Mouse (Mus musculus): ENCODE data around the gene Gtf2h3. TPM values are rescaled to one million over a fixed set of nuclear protein-coding genes. Genes with fewer than 3 reads are reported as not detected.
A peak's percentile ranks its signal among the peaks of the same experiment; 100 is the strongest.
"Not testable (repeated sequence)": the region's sequence is repeated elsewhere in the genome, so short reads cannot be mapped to it uniquely, and the experiment has no call there.

The Gtf2h3 gene
- polyA plus RNA-seq, 1 experiment from 2014 or later = 36.3 TPM

DNA sequence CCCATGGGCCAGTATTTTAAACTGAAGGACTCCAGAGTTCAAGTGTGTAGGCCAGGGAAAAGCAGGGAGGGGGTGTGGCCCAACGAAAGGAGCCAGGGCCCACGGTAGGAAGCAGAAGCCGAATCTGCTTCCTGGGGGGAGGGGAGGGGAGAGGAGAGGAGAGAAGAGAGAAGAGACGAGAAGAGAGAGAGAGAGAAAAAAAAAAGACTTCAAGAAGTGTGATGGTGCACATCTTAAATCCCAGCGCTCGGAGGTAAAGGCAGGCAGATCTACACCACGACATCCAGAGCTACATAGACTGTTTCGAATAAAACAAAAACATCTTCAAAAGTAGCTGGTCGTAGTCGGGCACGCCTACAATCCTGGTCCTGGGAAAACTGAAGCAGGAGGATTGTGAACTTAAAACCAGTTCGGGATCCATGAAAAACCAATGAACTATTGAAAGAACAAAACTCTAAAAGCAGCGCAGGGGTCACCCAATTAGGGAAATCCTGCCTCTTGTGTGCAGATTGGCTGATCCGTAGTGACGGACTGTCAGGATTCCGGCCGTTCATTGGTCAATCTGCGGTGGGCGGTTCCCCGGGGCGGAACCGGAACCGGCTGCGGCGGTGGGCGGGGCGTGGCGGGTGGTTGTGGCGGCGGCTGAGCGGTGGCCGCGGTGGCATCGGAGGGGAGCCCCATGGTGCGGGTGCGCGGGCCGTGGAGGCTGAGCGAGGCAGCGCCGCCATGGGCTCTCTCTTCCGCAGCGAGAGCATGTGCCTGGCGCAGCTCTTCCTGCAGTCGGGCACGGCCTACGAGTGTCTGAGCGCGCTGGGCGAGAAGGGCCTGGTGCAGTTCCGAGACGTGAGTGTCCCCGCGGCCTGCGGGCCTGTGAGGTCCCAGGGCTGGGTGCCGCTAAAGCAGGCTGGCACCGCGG, 49.8 kb downstream of the Gtf2h3 start, which contains the start of gene Atp6v0a2:
Gene Atp6v0a2 (plus strand): TSS at position 129 of the 916 bp plus-strand sequence.
- H3K4me2 ChIP-seq (ENCODE audit: low read length) = peak within 1 kb of the TSS; percentile 82
- WGBS = under 1% methylated on average over 45 of the region's 58 CpGs
- peak within 1 kb of the TSS; percentile 73 for H3K4me3 ChIP-seq (ENCODE audit: low read length)
- peaks cover 16% of the 10 kb centered on the region for H3K4me1 ChIP-seq (ENCODE audit: control insufficient read depth, insufficient read depth, low read depth, low read length)
- H3K9ac ChIP-seq (ENCODE audit: low read depth, low read length) = peak within 1 kb of the TSS; percentile 82
- peak; percentile 98 for ATAC-seq
- peak within 1 kb of the TSS; percentile 64 for H3K27ac ChIP-seq (ENCODE audit: low read depth, low read length)
- H3K36me3 ChIP-seq (ENCODE audit: control insufficient read depth, insufficient read depth, low read length) = peaks cover 3% of the 10 kb centered on the region; the same call in 1 of the 2 replicates
- no peaks in the 10 kb centered on the region for H3K27me3 ChIP-seq (replicated peaks; ENCODE audit: control insufficient read depth, insufficient read depth, low read length)
- H3K9me3 ChIP-seq (ENCODE audit: control insufficient read depth, low read length) = no peaks in the 10 kb centered on the region

DNA sequence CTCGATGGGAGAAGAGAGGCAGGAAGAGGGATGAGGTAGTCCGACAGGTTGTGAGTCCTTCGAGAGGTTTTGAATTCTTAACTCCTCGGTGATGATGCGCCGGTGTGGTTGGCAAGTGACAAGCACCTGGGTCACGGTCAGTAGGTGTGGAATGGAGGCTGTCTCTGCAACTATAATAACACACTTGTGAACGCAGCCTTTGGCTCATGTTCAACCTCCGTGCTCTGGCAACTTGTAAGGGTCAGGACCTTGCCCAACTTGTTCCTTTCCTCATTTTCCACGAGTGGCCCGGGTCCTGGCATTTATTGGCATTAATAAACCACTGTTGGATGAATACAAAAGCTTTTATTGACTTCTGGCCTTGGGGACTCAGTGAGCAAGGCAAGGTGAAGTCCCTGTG, 50.7 kb downstream of the Gtf2h3 start:
- H3K27ac ChIP-seq (ENCODE audit: low read depth, low read length) = no peak overlapping the region
- H3K4me1 ChIP-seq (ENCODE audit: control insufficient read depth, insufficient read depth, low read depth, low read length) = peaks cover 16% of the 10 kb centered on the region
- H3K4me2 ChIP-seq (ENCODE audit: low read length) = peak overlapping the region; percentile 60
- H3K9ac ChIP-seq (ENCODE audit: low read depth, low read length) = peak overlapping the region; percentile 82
- WGBS = 35% methylated on average over 11 of the region's 11 CpGs
- peak overlapping the region; percentile 73 for H3K4me3 ChIP-seq (ENCODE audit: low read length)
- H3K36me3 ChIP-seq (ENCODE audit: control insufficient read depth, insufficient read depth, low read length) = peaks cover 7% of the 10 kb centered on the region
- no peaks in the 10 kb centered on the region for H3K27me3 ChIP-seq (replicated peaks; ENCODE audit: control insufficient read depth, insufficient read depth, low read length)
- no peak for ATAC-seq
- H3K9me3 ChIP-seq (ENCODE audit: control insufficient read depth, low read length) = no peaks in the 10 kb centered on the region

DNA sequence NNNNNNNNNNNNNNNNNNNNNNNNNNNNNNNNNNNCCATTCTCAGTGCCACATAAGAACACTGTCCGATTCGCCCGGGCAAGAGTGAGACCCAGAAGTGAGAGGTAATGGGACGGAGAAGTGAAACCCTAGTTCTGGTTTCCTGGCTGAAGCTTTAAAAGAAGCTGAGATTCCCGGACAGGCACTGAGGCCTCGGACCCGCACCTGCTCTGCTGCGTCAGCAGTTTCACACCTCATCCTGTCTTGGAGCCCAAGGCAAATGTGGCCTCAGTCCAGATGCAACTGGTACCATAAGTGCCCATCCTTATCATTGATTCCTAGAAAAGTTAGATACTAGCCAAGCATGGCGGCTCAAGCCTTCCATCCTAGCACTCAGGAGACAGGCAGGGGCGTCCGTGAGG, 52.7 kb downstream of the Gtf2h3 start:
- ATAC-seq = no peak
- no peak overlapping the region for H3K4me3 ChIP-seq (ENCODE audit: low read length)
- WGBS = 95% methylated on average over 11 of the region's 11 CpGs

DNA sequence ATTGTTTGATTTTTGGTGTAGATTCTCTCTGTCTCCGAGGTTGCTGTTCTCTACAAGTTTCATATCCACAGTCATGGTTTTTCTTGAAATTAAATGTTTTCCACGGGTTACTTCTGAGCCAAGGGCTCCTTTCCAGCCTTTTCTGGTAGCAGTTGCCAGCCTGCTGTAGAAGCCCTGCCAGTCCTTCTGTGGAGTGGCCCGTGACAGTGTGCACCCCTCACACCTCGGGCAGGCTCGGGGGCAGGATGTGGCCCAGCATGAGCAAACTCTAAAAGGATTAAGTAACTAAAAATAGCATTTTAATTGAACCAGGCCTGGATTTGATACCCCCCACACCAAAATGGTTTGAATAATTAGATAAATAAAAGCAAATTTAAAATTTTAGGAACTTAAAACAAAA, 53.5 kb downstream of the Gtf2h3 start:
- H3K4me1 ChIP-seq (ENCODE audit: control insufficient read depth, insufficient read depth, low read depth, low read length) = peaks cover 16% of the 10 kb centered on the region
- no peaks in the 10 kb centered on the region for H3K9me3 ChIP-seq (ENCODE audit: control insufficient read depth, low read length)
- H3K4me2 ChIP-seq (ENCODE audit: low read length) = no peak overlapping the region
- H3K27me3 ChIP-seq (replicated peaks; ENCODE audit: control insufficient read depth, insufficient read depth, low read length) = no peaks in the 10 kb centered on the region
- no peak overlapping the region for H3K9ac ChIP-seq (ENCODE audit: low read depth, low read length)
- 79% methylated on average over 5 of the region's 5 CpGs for WGBS
- no peak overlapping the region for H3K27ac ChIP-seq (ENCODE audit: low read depth, low read length)
- peaks cover 30% of the 10 kb centered on the region for H3K36me3 ChIP-seq (ENCODE audit: control insufficient read depth, insufficient read depth, low read length)
- no peak overlapping the region for H3K4me3 ChIP-seq (ENCODE audit: low read length)
- no peak for ATAC-seq

More for the DNA sequence above, 52.7 kb downstream of the Gtf2h3 start:
- peaks cover 16% of the 10 kb centered on the region for H3K4me1 ChIP-seq (ENCODE audit: control insufficient read depth, insufficient read depth, low read depth, low read length)
- no peak overlapping the region for H3K9ac ChIP-seq (ENCODE audit: low read depth, low read length)
- no peaks in the 10 kb centered on the region for H3K27me3 ChIP-seq (replicated peaks; ENCODE audit: control insufficient read depth, insufficient read depth, low read length)
- H3K4me2 ChIP-seq (ENCODE audit: low read length) = no peak overlapping the region
- peaks cover 22% of the 10 kb centered on the region for H3K36me3 ChIP-seq (ENCODE audit: control insufficient read depth, insufficient read depth, low read length)
- no peaks in the 10 kb centered on the region for H3K9me3 ChIP-seq (ENCODE audit: control insufficient read depth, low read length)
- no peak overlapping the region for H3K27ac ChIP-seq (ENCODE audit: low read depth, low read length)

DNA sequence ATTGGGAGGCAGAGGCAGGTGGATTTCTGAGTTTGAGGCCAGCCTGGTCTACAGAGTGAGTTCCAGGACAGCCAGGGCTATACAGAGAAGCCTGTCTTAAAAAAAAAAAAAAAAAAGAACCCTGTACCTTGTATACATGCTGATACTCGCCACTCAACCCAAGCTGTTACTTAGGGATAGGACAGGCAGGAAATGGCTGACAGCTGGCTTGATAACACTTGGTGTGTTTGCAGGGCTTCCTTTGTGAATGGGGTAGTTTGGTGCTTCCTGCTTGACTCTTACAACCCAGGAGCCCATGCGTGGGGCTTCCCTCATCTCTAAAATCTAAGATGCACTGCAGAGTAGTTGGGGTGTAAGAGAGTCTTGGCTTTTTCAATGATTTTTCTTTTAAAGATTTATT, 54.5 kb downstream of the Gtf2h3 start:
- H3K4me2 ChIP-seq (ENCODE audit: low read length) = no peak overlapping the region
- peaks cover 37% of the 10 kb centered on the region for H3K36me3 ChIP-seq (ENCODE audit: control insufficient read depth, insufficient read depth, low read length)
- 93% methylated on average over 2 of the region's 2 CpGs for WGBS
- no peaks in the 10 kb centered on the region for H3K27me3 ChIP-seq (replicated peaks; ENCODE audit: control insufficient read depth, insufficient read depth, low read length)
- H3K9ac ChIP-seq (ENCODE audit: low read depth, low read length) = no peak overlapping the region
- no peak overlapping the region for H3K4me3 ChIP-seq (ENCODE audit: low read length)
- no peak overlapping the region for H3K27ac ChIP-seq (ENCODE audit: low read depth, low read length)
- no peaks in the 10 kb centered on the region for H3K9me3 ChIP-seq (ENCODE audit: control insufficient read depth, low read length)
- ATAC-seq = no peak
- peaks cover 11% of the 10 kb centered on the region for H3K4me1 ChIP-seq (ENCODE audit: control insufficient read depth, insufficient read depth, low read depth, low read length)

DNA sequence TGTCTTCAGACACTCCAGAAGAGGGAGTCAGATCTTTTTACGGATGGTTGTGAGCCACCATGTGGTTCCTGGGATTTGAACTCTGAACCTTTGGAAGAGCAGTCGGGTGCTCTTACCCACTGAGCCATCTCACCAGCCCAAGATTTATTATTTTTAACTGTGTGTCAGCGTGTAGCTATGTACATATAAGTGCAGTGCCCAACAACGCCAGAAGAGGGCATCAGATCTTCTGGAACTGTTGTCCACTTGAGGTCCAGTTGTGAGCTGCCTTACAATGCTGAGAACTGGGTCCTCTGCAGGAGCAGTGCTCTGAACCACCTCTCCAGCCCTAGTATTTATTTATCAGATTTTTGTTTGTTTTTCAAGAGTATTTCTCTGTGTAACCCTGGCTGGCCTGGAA, 56.1 kb downstream of the Gtf2h3 start:
- not testable (repeated sequence) for H3K4me3 ChIP-seq (ENCODE audit: low read length); H3K4me1 ChIP-seq (ENCODE audit: control insufficient read depth, insufficient read depth, low read depth, low read length); H3K27ac ChIP-seq (ENCODE audit: low read depth, low read length); H3K9me3 ChIP-seq (ENCODE audit: control insufficient read depth, low read length); ATAC-seq; H3K9ac ChIP-seq (ENCODE audit: low read depth, low read length); H3K27me3 ChIP-seq (replicated peaks; ENCODE audit: control insufficient read depth, insufficient read depth, low read length); H3K4me2 ChIP-seq (ENCODE audit: low read length)
- WGBS = 85% methylated on average over 4 of the region's 4 CpGs
- H3K36me3 ChIP-seq (ENCODE audit: control insufficient read depth, insufficient read depth, low read length) = peaks cover 52% of the 10 kb centered on the region

DNA sequence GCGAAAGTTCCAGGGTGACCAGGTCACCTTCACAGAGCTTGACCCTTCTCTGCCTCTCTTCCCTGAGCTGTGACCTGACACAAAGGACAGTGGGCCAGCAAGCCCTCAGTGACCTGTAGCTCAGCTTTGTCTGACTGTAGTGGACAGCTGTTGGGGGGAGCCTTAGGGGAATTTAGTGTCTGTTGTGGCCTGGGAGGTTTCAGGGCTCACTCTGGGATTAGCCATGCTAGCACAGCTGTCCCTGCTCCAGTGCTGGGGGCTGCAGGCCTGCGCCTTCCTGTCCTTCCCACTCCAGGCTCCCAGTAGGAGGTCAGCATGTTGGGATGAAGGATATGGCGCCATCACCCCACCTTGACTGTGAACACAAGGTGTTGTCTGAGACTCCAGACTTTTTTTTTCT, 57.2 kb downstream of the Gtf2h3 start:
- no peak overlapping the region for H3K4me2 ChIP-seq (ENCODE audit: low read length)
- H3K36me3 ChIP-seq (ENCODE audit: control insufficient read depth, insufficient read depth, low read length) = peaks cover 56% of the 10 kb centered on the region
- no peak overlapping the region for H3K9ac ChIP-seq (ENCODE audit: low read depth, low read length)
- no peaks in the 10 kb centered on the region for H3K4me1 ChIP-seq (ENCODE audit: control insufficient read depth, insufficient read depth, low read depth, low read length)
- WGBS = 97% methylated on average over 3 of the region's 3 CpGs
- no peaks in the 10 kb centered on the region for H3K27me3 ChIP-seq (replicated peaks; ENCODE audit: control insufficient read depth, insufficient read depth, low read length)
- H3K4me3 ChIP-seq (ENCODE audit: low read length) = no peak overlapping the region
- no peak overlapping the region for H3K27ac ChIP-seq (ENCODE audit: low read depth, low read length)
- H3K9me3 ChIP-seq (ENCODE audit: control insufficient read depth, low read length) = no peaks in the 10 kb centered on the region
- ATAC-seq = no peak

DNA sequence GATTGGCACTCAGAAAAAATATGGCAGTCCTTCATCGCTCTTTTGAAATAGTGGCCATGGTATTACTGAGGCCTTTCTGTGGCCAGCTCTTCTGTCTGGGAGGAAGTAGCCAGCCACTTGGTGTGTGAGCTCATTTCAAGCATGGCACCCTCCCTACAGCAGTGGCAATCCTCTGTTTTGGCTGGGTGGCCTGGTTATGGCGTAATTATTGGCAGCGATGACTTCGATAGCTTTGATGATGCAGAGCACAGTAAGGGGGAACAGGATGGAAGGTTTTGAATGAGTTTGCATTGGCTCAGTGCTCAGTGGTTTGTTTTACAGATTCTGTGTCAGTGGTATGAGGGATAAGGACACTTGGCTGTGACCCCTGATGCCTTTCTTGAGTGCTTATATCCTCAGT, 57.8 kb downstream of the Gtf2h3 start:
- Histone ChIP-seq H3K4me1 (ENCODE audit: control insufficient read depth, insufficient read depth, low read depth, low read length) (no peaks in the 10 kb centered on the region), H3K36me3 (ENCODE audit: control insufficient read depth, insufficient read depth, low read length) (peaks cover 59% of the 10 kb centered on the region), H3K4me3 (ENCODE audit: low read length) (no peak overlapping the region), H3K9ac (ENCODE audit: low read depth, low read length) (no peak overlapping the region), H3K27ac (ENCODE audit: low read depth, low read length) (no peak overlapping the region), H3K27me3 (replicated peaks; ENCODE audit: control insufficient read depth, insufficient read depth, low read length) (no peaks in the 10 kb centered on the region), H3K9me3 (ENCODE audit: control insufficient read depth, low read length) (no peaks in the 10 kb centered on the region), H3K4me2 (ENCODE audit: low read length) (no peak overlapping the region)
- WGBS = over 99% methylated on average over 4 of the region's 4 CpGs
- ATAC-seq = no peak

DNA sequence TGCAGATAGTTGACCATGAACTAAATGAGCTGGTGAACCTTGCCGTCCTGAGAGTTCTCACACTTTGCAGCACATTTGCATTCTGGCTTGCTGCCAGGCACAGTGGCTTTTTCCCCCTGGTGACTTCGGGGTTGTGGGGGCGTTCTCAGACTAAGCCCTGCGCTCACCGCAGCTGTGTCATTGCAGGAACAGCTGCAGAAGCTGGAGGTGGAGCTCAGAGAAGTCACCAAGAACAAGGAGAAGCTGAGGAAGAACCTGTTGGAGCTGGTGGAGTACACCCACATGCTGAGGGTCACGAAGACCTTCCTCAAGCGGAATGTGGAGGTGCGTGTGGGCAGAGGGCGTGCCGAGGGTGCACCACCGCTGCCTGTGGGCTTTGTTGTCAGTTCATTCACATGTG, 58.4 kb downstream of the Gtf2h3 start:
- H3K9me3 ChIP-seq (ENCODE audit: control insufficient read depth, low read length) = no peaks in the 10 kb centered on the region
- no peak overlapping the region for H3K4me2 ChIP-seq (ENCODE audit: low read length)
- H3K4me1 ChIP-seq (ENCODE audit: control insufficient read depth, insufficient read depth, low read depth, low read length) = no peaks in the 10 kb centered on the region
- no peak overlapping the region for H3K9ac ChIP-seq (ENCODE audit: low read depth, low read length)
- H3K27me3 ChIP-seq (replicated peaks; ENCODE audit: control insufficient read depth, insufficient read depth, low read length) = no peaks in the 10 kb centered on the region
- no peak overlapping the region for H3K4me3 ChIP-seq (ENCODE audit: low read length)
- no peak for ATAC-seq
- H3K36me3 ChIP-seq (ENCODE audit: control insufficient read depth, insufficient read depth, low read length) = peaks cover 66% of the 10 kb centered on the region
- WGBS = 83% methylated on average over 11 of the region's 11 CpGs
- no peak overlapping the region for H3K27ac ChIP-seq (ENCODE audit: low read depth, low read length)
